Mouse (Mus musculus) layer of hippocampus, postnatal 10 days (tissue): ENCODE results near the gene Gm14443. TPM values are rescaled to one million over a fixed set of nuclear protein-coding genes. Genes with fewer than 3 reads are reported as not detected.
"Not testable (repeated sequence)": the region's sequence is repeated elsewhere in the genome, so short reads cannot be mapped to it uniquely, and the experiment has no call there.

Experiments used
- DNase-seq, 2 experiments: peaks; one replicate each; pipeline ENCODE4 v3.0.0; 2021; ENCODE audit warnings: low spot score in 2 of 2
- long read RNA-seq: library from polyadenylated mRNA; stranded (forward); transcript quantifications from one replicate; pipeline ENCODE4 v2.0.0, GENCODE M21; 2023
- total RNA-seq, 2 experiments: library from RNA; stranded (reverse); gene quantifications; 2 replicates each; pipeline ENCODE4 v1.2.3; 2021

Gm14443 gene
- total RNA-seq: 1 to 10 TPM; 3.3 to 3.5 TPM
- long read RNA-seq, partial matches to known transcripts: 1 of 4 reads
- long read RNA-seq, other reads (novel, unspliced or antisense): 3 of 4 reads

GRCm38 (mm10) chr2:175175401-175176180, at the start of gene Gm14443:
Gm14443 (minus strand) TSS chr2:175175871.
- not testable (repeated sequence) for DNase-seq

- DNase-seq: not testable (repeated sequence)
These were observed 31.1 kb upstream of the Gm14443 start, which contains the start of gene Gm14391 for GRCm38 (mm10) chr2:175206732-175207131. Gm14391 (minus strand) TSS chr2:175206917.

- not testable (repeated sequence) for DNase-seq
These were observed 3.3 kb upstream of the Gm14443 start for GRCm38 (mm10) chr2:175179008-175179407.

GRCm38 (mm10) chr2:175176312-175176711, 641 bp upstream of the Gm14443 start:
- no peak for DNase-seq

- not testable (repeated sequence) for DNase-seq
These were observed 1.6 kb downstream of the Gm14443 start for GRCm38 (mm10) chr2:175174058-175174457.

GRCm38 (mm10) chr2:175172906-175173595, 2.6 kb downstream of the Gm14443 start:
- DNase-seq: not testable (repeated sequence)

GRCm38 (mm10) chr2:175172123-175172522, 3.5 kb downstream of the Gm14443 start:
- DNase-seq: no peak

- DNase-seq: not testable (repeated sequence)
These were observed 8.8 kb downstream of the Gm14443 start for GRCm38 (mm10) chr2:175166870-175167269.

- not testable (repeated sequence) for DNase-seq
These were observed 10.6 kb downstream of the Gm14443 start for GRCm38 (mm10) chr2:175165110-175165509.

- not testable (repeated sequence) for DNase-seq
These were observed 14.2 kb downstream of the Gm14443 start for GRCm38 (mm10) chr2:175161438-175161837.

GRCm38 (mm10) chr2:175158642-175159041, 17.0 kb downstream of the Gm14443 start:
- DNase-seq: no peak

GRCm38 (mm10) chr2:175156696-175157095, 19.0 kb downstream of the Gm14443 start:
- no peak for DNase-seq

GRCm38 (mm10) chr2:175141993-175142295, 33.7 kb downstream of the Gm14443 start, which contains the start of gene Gm14399:
Gm14399 (minus strand) TSS chr2:175142012.
- DNase-seq: not testable (repeated sequence)

- peak; percentile 19 to 28 for DNase-seq
These were observed 34.3 kb downstream of the Gm14443 start for GRCm38 (mm10) chr2:175141118-175141992.

GRCm38 (mm10) chr2:175140624-175141023, 35.0 kb downstream of the Gm14443 start:
- not testable (repeated sequence) for DNase-seq

Other genes with a start within 250 kb of the Gm14443 start
- gene Gm14444, start 165.6 kb downstream of the Gm14443 start, total RNA-seq: 1 to 10 TPM; 1.0 to 1.6 TPM
- 1 to 10 TPM in 1 of 2 experiments, not detected in 1; 1.5 TPM for gene Gm14393, start 108.1 kb downstream of the Gm14443 start, total RNA-seq
- gene Gm14399, start 33.9 kb downstream of the Gm14443 start, total RNA-seq: 10 to 100 TPM; 13.6 to 15.0 TPM
- gene Gm14391, start 31.0 kb upstream of the Gm14443 start, total RNA-seq: 100 to 1,000 TPM in 1 of 2 experiments, 10 to 100 TPM in 1; 84.9 to 107 TPM
- gene Gm14440, start 99.3 kb upstream of the Gm14443 start, total RNA-seq: 1 to 10 TPM; 6.0 to 7.1 TPM
- 10 to 100 TPM; 49.8 to 52.3 TPM for gene Gm4631, start 162.3 kb upstream of the Gm14443 start, total RNA-seq
- 1 to 10 TPM; 3.1 to 6.9 TPM for gene Zfp968, start 196.6 kb upstream of the Gm14443 start, total RNA-seq